Mouse (Mus musculus): ENCODE results near the gene Itgb3bp. TPM values are rescaled to one million over a fixed set of nuclear protein-coding genes. Genes with fewer than 3 reads are reported as not detected.

The Itgb3bp gene
- polyA plus RNA-seq (2015; fragmentation: Nextera tagmentation; extraction: Ambion mirVana) = 26.4 and 29.0 TPM in 2 replicates

- WGBS = under 1% methylated on average over 57 of the region's 57 CpGs
- H3K36me3 ChIP-seq = no peaks in the 10 kb centered on the region
- peak within 1 kb of the TSS; percentile 65 for H3K4me3 ChIP-seq
- peak within 1 kb of the TSS; percentile 89 for H3K27ac ChIP-seq
- no peaks in the 10 kb centered on the region for H3K9me3 ChIP-seq
- peak within 1 kb of the TSS; percentile 89 for H3K4me2 ChIP-seq
- H3K9ac ChIP-seq = peak within 1 kb of the TSS; percentile 57
- peak; percentile 82 for ATAC-seq (ENCODE audit: insufficient number of reproducible peaks, low FRiP score, low TSS enrichment, low read depth)
- H3K27me3 ChIP-seq = no peaks in the 10 kb centered on the region
- peaks cover 19% of the 10 kb centered on the region for H3K4me1 ChIP-seq
Observed at GRCm38 (mm10) chr4:99929613-99930517, at the start of gene Itgb3bp. TSS of gene Itgb3bp (minus strand) at chr4:99929813.

- H3K9ac ChIP-seq = no peak overlapping the region
- WGBS = 76% methylated on average over 5 of the region's 5 CpGs
- H3K4me1 ChIP-seq = no peaks in the 10 kb centered on the region
- ATAC-seq (ENCODE audit: insufficient number of reproducible peaks, low FRiP score, low TSS enrichment, low read depth) = no peak
- H3K4me2 ChIP-seq = no peak overlapping the region
- H3K27ac ChIP-seq = no peak overlapping the region
- no peak overlapping the region for H3K4me3 ChIP-seq
- H3K27me3 ChIP-seq = no peaks in the 10 kb centered on the region
- H3K9me3 ChIP-seq = no peaks in the 10 kb centered on the region
- peaks cover 4% of the 10 kb centered on the region for H3K36me3 ChIP-seq
Observed at GRCm38 (mm10) chr4:99979326-99979725, 49.7 kb upstream of the Itgb3bp start.

GRCm38 (mm10) chr4:99974375-99974774, 44.8 kb upstream of the Itgb3bp start:
- Histone ChIP-seq H3K4me3 (no peak overlapping the region), H3K9ac (no peak overlapping the region), H3K4me2 (no peak overlapping the region), H3K27ac (no peak overlapping the region), H3K4me1 (0 out of 2 replicates have a peak, but pooled peaks cover under 1% of the 10 kb centered on the region), H3K36me3 (peaks cover 19% of the 10 kb centered on the region; the same call in 1 of the 2 replicates), H3K27me3 (no peaks in the 10 kb centered on the region), H3K9me3 (no peaks in the 10 kb centered on the region)
- ATAC-seq (ENCODE audit: insufficient number of reproducible peaks, low FRiP score, low TSS enrichment, low read depth) = no peak
- WGBS = 60% methylated on average over 5 of the region's 5 CpGs

- 96% methylated on average over 1 of the region's 1 CpGs for WGBS
- ATAC-seq (ENCODE audit: insufficient number of reproducible peaks, low FRiP score, low TSS enrichment, low read depth) = no peak
Observed at GRCm38 (mm10) chr4:99973931-99974330, 44.3 kb upstream of the Itgb3bp start.

GRCm38 (mm10) chr4:99972886-99973285, 43.3 kb upstream of the Itgb3bp start:
- Histone ChIP-seq H3K9me3 (no peaks in the 10 kb centered on the region), H3K4me3 (no peak overlapping the region), H3K27ac (no peak overlapping the region), H3K4me1 (0 out of 2 replicates have a peak, but pooled peaks cover 3% of the 10 kb centered on the region), H3K9ac (no peak overlapping the region), H3K27me3 (no peaks in the 10 kb centered on the region), H3K4me2 (no peak overlapping the region), H3K36me3 (peaks cover 19% of the 10 kb centered on the region; the same call in 1 of the 2 replicates)
- no peak for ATAC-seq (ENCODE audit: insufficient number of reproducible peaks, low FRiP score, low TSS enrichment, low read depth)
- 81% methylated on average over 6 of the region's 6 CpGs for WGBS

More at GRCm38 (mm10) chr4:99973931-99974330, 44.3 kb upstream of the Itgb3bp start:
- Histone ChIP-seq H3K9ac (no peak overlapping the region), H3K36me3 (peaks cover 19% of the 10 kb centered on the region; the same call in 1 of the 2 replicates), H3K9me3 (no peaks in the 10 kb centered on the region), H3K27ac (no peak overlapping the region), H3K4me2 (no peak overlapping the region), H3K4me1 (0 out of 2 replicates have a peak, but pooled peaks cover 3% of the 10 kb centered on the region), H3K27me3 (no peaks in the 10 kb centered on the region), H3K4me3 (no peak overlapping the region)

DNA sequence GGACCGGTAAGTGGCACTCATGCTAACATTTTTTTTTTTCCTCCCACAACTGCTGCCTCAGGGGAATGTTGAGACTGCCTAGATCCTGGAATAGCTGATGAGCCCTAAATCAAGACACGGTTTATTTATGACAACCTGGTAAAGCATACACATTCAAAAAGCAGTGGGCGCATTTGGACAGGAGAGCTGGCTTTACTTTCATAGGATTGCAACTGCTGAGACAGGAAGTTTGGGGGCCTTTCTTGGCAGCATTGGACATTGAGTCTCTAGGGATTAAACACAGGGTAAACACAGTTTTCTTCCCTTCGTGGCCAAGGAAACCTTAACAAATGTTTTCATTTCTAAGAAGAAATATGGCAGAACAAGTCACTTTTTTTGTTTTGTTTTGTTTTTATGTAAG, 40.5 kb upstream of the Itgb3bp start:
- peaks cover 28% of the 10 kb centered on the region for H3K36me3 ChIP-seq
- no peak overlapping the region for H3K27ac ChIP-seq
- no peak overlapping the region for H3K4me2 ChIP-seq
- H3K9ac ChIP-seq = no peak overlapping the region
- H3K4me1 ChIP-seq = peaks cover 11% of the 10 kb centered on the region; the same call in 1 of the 2 replicates
- no peaks in the 10 kb centered on the region for H3K9me3 ChIP-seq
- H3K27me3 ChIP-seq = no peaks in the 10 kb centered on the region
- 47% methylated on average over 4 of the region's 4 CpGs for WGBS
- no peak for ATAC-seq (ENCODE audit: insufficient number of reproducible peaks, low FRiP score, low TSS enrichment, low read depth)
- no peak overlapping the region for H3K4me3 ChIP-seq

DNA sequence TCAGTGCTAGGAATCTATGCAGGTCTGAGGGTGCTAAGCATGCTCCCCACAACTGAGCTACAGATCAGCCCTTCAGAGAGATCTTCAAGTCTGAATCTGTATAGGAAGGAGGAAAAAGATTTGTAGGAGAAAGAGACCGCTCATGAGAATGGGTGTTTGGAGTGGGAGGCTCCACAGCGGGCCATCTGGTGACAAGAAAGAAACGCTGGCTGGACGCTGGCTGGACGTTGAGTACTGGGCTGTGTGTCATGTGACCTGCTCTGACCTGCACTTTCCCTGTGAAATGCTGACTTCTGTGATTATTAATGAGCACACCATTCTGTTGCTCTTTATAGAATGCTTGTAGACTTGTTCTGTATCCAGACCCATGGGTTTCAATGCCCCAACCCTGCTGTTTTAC, 39.7 kb upstream of the Itgb3bp start:
- 41% methylated on average over 5 of the region's 5 CpGs for WGBS
- no peak overlapping the region for H3K4me3 ChIP-seq
- H3K27me3 ChIP-seq = no peaks in the 10 kb centered on the region
- H3K4me2 ChIP-seq = no peak overlapping the region
- no peak overlapping the region for H3K27ac ChIP-seq
- peaks cover 11% of the 10 kb centered on the region; the same call in 1 of the 2 replicates for H3K4me1 ChIP-seq
- no peaks in the 10 kb centered on the region for H3K9me3 ChIP-seq
- peaks cover 28% of the 10 kb centered on the region for H3K36me3 ChIP-seq
- no peak overlapping the region for H3K9ac ChIP-seq
- no peak for ATAC-seq (ENCODE audit: insufficient number of reproducible peaks, low FRiP score, low TSS enrichment, low read depth)

GRCm38 (mm10) chr4:99966555-99966954, 36.9 kb upstream of the Itgb3bp start:
- Histone ChIP-seq H3K4me2 (no peak overlapping the region), H3K9me3 (no peaks in the 10 kb centered on the region), H3K4me3 (no peak overlapping the region), H3K27ac (no peak overlapping the region), H3K9ac (no peak overlapping the region), H3K27me3 (no peaks in the 10 kb centered on the region), H3K36me3 (peaks cover 23% of the 10 kb centered on the region), H3K4me1 (peaks cover 11% of the 10 kb centered on the region; the same call in 1 of the 2 replicates)
- ATAC-seq (ENCODE audit: insufficient number of reproducible peaks, low FRiP score, low TSS enrichment, low read depth) = no peak
- 30% methylated on average over 6 of the region's 6 CpGs for WGBS

GRCm38 (mm10) chr4:99959308-99959707, 29.7 kb upstream of the Itgb3bp start:
- H3K9ac ChIP-seq = no peak overlapping the region
- no peak overlapping the region for H3K4me3 ChIP-seq
- peaks cover 8% of the 10 kb centered on the region; the same call in 1 of the 2 replicates for H3K36me3 ChIP-seq
- WGBS = 88% methylated on average over 3 of the region's 3 CpGs
- no peaks in the 10 kb centered on the region for H3K9me3 ChIP-seq
- no peaks in the 10 kb centered on the region for H3K27me3 ChIP-seq
- H3K4me1 ChIP-seq = no peaks in the 10 kb centered on the region
- H3K4me2 ChIP-seq = no peak overlapping the region
- no peak for ATAC-seq (ENCODE audit: insufficient number of reproducible peaks, low FRiP score, low TSS enrichment, low read depth)
- no peak overlapping the region for H3K27ac ChIP-seq

DNA sequence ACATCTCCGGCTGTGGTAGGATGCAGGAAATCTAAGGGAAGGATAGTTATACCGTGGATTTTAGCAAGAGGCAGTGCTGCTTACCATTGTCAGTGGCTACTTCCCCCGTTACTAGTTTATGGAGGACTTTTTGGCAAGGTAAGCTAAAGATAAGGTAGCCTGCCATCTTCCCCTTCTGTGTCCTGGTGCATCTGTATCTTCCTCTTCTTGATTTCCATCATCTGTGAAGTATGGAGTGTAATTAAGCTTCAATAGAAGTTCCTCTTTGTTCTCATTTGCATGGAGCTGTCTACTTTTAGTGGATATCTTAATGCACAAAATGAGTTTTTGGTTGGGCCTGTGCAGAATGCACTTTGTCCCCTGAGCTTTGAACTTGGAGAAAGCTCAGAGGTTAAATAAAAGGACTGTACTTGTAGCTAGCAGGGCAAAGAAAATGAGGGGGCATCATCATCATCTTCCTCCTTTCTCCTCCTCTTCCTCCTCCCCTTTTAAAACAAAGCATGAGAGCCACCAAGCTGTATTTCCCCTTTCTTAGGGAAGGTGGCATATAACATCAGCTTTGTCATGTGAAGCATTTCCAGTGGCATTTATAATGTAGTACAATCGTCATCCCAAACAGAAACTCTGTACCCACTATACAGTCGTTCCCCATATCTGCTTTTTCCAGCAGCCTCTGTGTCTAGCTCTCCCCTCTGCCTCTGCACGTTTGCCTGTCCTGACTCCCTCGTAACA, 28.6 kb upstream of the Itgb3bp start:
- no peaks in the 10 kb centered on the region for H3K9me3 ChIP-seq
- no peak overlapping the region for H3K4me2 ChIP-seq
- no peaks in the 10 kb centered on the region for H3K27me3 ChIP-seq
- no peaks in the 10 kb centered on the region for H3K36me3 ChIP-seq
- no peak overlapping the region for H3K4me3 ChIP-seq
- H3K4me1 ChIP-seq = peaks cover 9% of the 10 kb centered on the region; the same call in 1 of the 2 replicates
- H3K27ac ChIP-seq = no peak overlapping the region
- no peak for ATAC-seq (ENCODE audit: insufficient number of reproducible peaks, low FRiP score, low TSS enrichment, low read depth)
- H3K9ac ChIP-seq = no peak overlapping the region
- 78% methylated on average over 7 of the region's 7 CpGs for WGBS

- H3K4me2 ChIP-seq = no peak overlapping the region
- H3K27ac ChIP-seq = no peak overlapping the region
- no peaks in the 10 kb centered on the region for H3K27me3 ChIP-seq
- ATAC-seq (ENCODE audit: insufficient number of reproducible peaks, low FRiP score, low TSS enrichment, low read depth) = no peak
- H3K9me3 ChIP-seq = no peaks in the 10 kb centered on the region
- H3K4me3 ChIP-seq = no peak overlapping the region
- H3K9ac ChIP-seq = no peak overlapping the region
- 92% methylated on average over 4 of the region's 4 CpGs for WGBS
- H3K4me1 ChIP-seq = peaks cover 12% of the 10 kb centered on the region; the same call in 1 of the 2 replicates
- H3K36me3 ChIP-seq = no peaks in the 10 kb centered on the region
Observed at GRCm38 (mm10) chr4:99957186-99957585, 27.6 kb upstream of the Itgb3bp start.

Measured in limb, embryonic 15.5 days (tissue).